Comparison of ENCODE assay signal across 8 mouse cellular contexts in the genomic region with DNA sequence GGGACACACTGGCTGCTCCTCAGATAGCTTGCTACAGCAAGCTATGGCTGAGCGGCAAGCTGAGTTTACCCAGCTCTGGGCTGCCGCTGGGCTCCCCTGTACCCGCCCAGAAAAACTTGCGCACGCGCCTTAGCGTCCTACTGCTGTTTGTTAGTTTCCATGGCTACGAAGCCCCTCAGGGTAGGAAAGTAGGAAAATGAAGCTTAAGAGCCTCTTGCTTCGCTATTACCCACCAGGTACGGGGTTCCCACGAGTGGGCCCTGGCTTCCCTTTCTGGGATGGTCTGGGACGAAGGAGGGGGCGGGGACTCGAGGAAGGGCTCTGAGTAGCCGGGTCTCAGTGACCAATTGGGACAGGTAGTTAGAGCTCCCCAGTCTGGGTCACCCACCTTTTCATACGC. TPM values are rescaled to one million over a fixed set of nuclear protein-coding genes. Genes with fewer than 3 reads are reported as not detected.
DNase-seq lines count a peak whose midpoint lies in the region; ATAC-seq lines count a peak whose summit lies in the region.

A gene (plus strand): TSS at position 150 of the 400 bp plus-strand sequence.

- intact Hi-C loops in left cerebral cortex, postnatal 4 days (cut with DNase I) = no loop called here

- no peaks in the 10 kb centered on the region for H3K27me3 ChIP-seq in intestine, embryonic 15.5 days (replicated peaks)
- H3K27me3 ChIP-seq in midbrain, embryonic 12.5 days = no peaks in the 10 kb centered on the region
- no peaks in the 10 kb centered on the region for H3K27me3 ChIP-seq in stomach, embryonic 14.5 days (ENCODE audit: control insufficient read depth, insufficient read depth, low read length)

- no peaks in the 10 kb centered on the region for H3K4me1 ChIP-seq in intestine, embryonic 15.5 days (replicated peaks)
- H3K4me1 ChIP-seq in midbrain, embryonic 12.5 days = no peaks in the 10 kb centered on the region
- H3K4me1 ChIP-seq in stomach, embryonic 14.5 days (ENCODE audit: control insufficient read depth, insufficient read depth, low read length) = no peaks in the 10 kb centered on the region

- H3K36me3 ChIP-seq in intestine, embryonic 15.5 days = no peaks in the 10 kb centered on the region
- H3K36me3 ChIP-seq in midbrain, embryonic 12.5 days = no peaks in the 10 kb centered on the region
- H3K36me3 ChIP-seq in stomach, embryonic 14.5 days (ENCODE audit: control insufficient read depth, insufficient read depth, low read length) = no peaks in the 10 kb centered on the region

- no peaks in the 10 kb centered on the region for H3K9me3 ChIP-seq in intestine, embryonic 15.5 days
- no peaks in the 10 kb centered on the region for H3K9me3 ChIP-seq in midbrain, embryonic 12.5 days
- H3K9me3 ChIP-seq in stomach, embryonic 14.5 days (ENCODE audit: control insufficient read depth, low read depth, low read length) = no peaks in the 10 kb centered on the region

- H3K4me3 ChIP-seq in intestine, embryonic 15.5 days (replicated peaks) = peak within 1 kb of the TSS; percentile 53
- peak within 1 kb of the TSS; percentile 52 for H3K4me3 ChIP-seq in midbrain, embryonic 12.5 days
- peak within 1 kb of the TSS; percentile 52 for H3K4me3 ChIP-seq in stomach, embryonic 14.5 days (ENCODE audit: low read depth, low read length)

- under 1% methylated on average over 16 of the region's 16 CpGs for WGBS in intestine, embryonic 15.5 days
- under 1% methylated on average over 16 of the region's 16 CpGs for WGBS in midbrain, embryonic 12.5 days
- 3% methylated on average over 16 of the region's 16 CpGs for WGBS in stomach, embryonic 14.5 days

- peak within 1 kb of the TSS; percentile 40 for H3K9ac ChIP-seq in intestine, embryonic 15.5 days
- H3K9ac ChIP-seq in midbrain, embryonic 12.5 days (replicated peaks) = no peak within 1 kb of the TSS; the same call in 1 of the 2 replicates
- H3K9ac ChIP-seq in stomach, embryonic 14.5 days (replicated peaks; ENCODE audit: low read depth, low read length) = peak within 1 kb of the TSS; percentile 36; the same call in 1 of the 2 replicates

- peak; percentile 39 to 42 for DNase-seq in cerebellum, adult 18-20 months
- DNase-seq in cerebellum, adult 11 months = no peak
- peak; percentile 30 to 65 for DNase-seq in gastrocnemius, postnatal 4 days (ENCODE audit: low spot score in 2 of 2)
- peak; percentile 87 for DNase-seq in left cerebral cortex, postnatal 4 days

- H3K27ac ChIP-seq in intestine, embryonic 15.5 days = no peak within 1 kb of the TSS
- H3K27ac ChIP-seq in midbrain, embryonic 12.5 days (replicated peaks) = no peak within 1 kb of the TSS
- H3K27ac ChIP-seq in stomach, embryonic 14.5 days (ENCODE audit: low read length) = no peak within 1 kb of the TSS

- ATAC-seq in common myeloid progenitor, adult 5-6 weeks (replicated peaks; ENCODE audit: low read depth, poor library complexity, severe bottlenecking) = peak; percentile 89
- peak; percentile 91 for ATAC-seq in intestine, embryonic 15.5 days
- peak; percentile 97 for ATAC-seq in midbrain, embryonic 12.5 days (ENCODE audit: low FRiP score, low read depth)
- peak; percentile 88 for ATAC-seq in stomach, embryonic 14.5 days (ENCODE audit: insufficient number of reproducible peaks, insufficient read depth, low FRiP score, low read depth)

- peak within 1 kb of the TSS; percentile 69 for H3K4me2 ChIP-seq in intestine, embryonic 15.5 days (replicated peaks)
- H3K4me2 ChIP-seq in midbrain, embryonic 12.5 days (replicated peaks) = peak within 1 kb of the TSS; percentile 70
- peak within 1 kb of the TSS; percentile 67 for H3K4me2 ChIP-seq in stomach, embryonic 14.5 days (replicated peaks; ENCODE audit: low read depth, low read length)

RNA-seq across cellular contexts. Expression of the gene that starts here (rescaled TPM):
- not detected in 2 replicates for total RNA-seq in common myeloid progenitor, adult 5-6 weeks (2017)
- not detected for total RNA-seq in gastrocnemius, postnatal 4 days (2021)
- polyA plus RNA-seq in intestine, embryonic 15.5 days (2015; fragmentation: Nextera tagmentation; extraction: Ambion mirVana) = 0.18 TPM in 1 of 2 replicates, not detected in the other
- total RNA-seq in left cerebral cortex, postnatal 4 days (2021) = under 1 TPM; 0.56 to 0.90 TPM
- 0.63 TPM in 1 of 2 replicates, not detected in the other for polyA plus RNA-seq in midbrain, embryonic 12.5 days (2016; fragmentation: Nextera tagmentation; extraction: Ambion mirVana)
- not detected in 2 replicates for polyA plus RNA-seq in stomach, embryonic 14.5 days (2014; fragmentation: Nextera tagmentation; extraction: Ambion mirVana)

Comparison
In these comparisons a context has a peak if more than half of its experiments do, and no peak if none do; other contexts are left out.
1. Peak in ATAC-seq in common myeloid progenitor, adult 5-6 weeks; RNA of the gene not detected or under 1 TPM.
2. Peak in DNase-seq in gastrocnemius, postnatal 4 days; RNA of the gene not detected or under 1 TPM.
3. Peak in ATAC-seq, H3K4me3 ChIP-seq, H3K9ac ChIP-seq and H3K4me2 ChIP-seq in intestine, embryonic 15.5 days; RNA of the gene not detected or under 1 TPM.
4. Peak in DNase-seq in left cerebral cortex, postnatal 4 days; RNA of the gene not detected or under 1 TPM.
5. Peak in ATAC-seq, H3K4me3 ChIP-seq and H3K4me2 ChIP-seq in midbrain, embryonic 12.5 days; RNA of the gene not detected or under 1 TPM.
6. Peak in ATAC-seq, H3K4me3 ChIP-seq, H3K9ac ChIP-seq and H3K4me2 ChIP-seq in stomach, embryonic 14.5 days; RNA of the gene not detected or under 1 TPM.